Mouse (Mus musculus) intestine, postnatal 0 days (tissue): ENCODE results near the gene Cox10. TPM values are rescaled to one million over a fixed set of nuclear protein-coding genes. Genes with fewer than 3 reads are reported as not detected.
A peak's percentile ranks its signal among the peaks of the same experiment; 100 is the strongest.

Source experiments
- ATAC-seq: fragments of 200-750 bp; cut with Nextera tagmentation; 2 replicates; pipeline ENCODE4 v1.8.0; 2017; ENCODE audit warnings: mild to moderate bottlenecking, moderate TSS enrichment, moderate library complexity
- H3K27ac ChIP-seq: fragments of 300-500 bp; sonication (generic); 2 replicates; pipeline ENCODE4 v1.5.1; 2014; ENCODE audit warnings: mild to moderate bottlenecking, low read depth, low read length, moderate library complexity
- H3K27me3 ChIP-seq: fragments of 300-500 bp; sonication (generic); replicated peaks from 2 replicates; pipeline ENCODE4 v1.6.1; 2014; ENCODE audit warnings: low read length, mixed read lengths; ENCODE audit not compliant: control insufficient read depth, insufficient read depth
- H3K36me3 ChIP-seq: fragments of 300-500 bp; sonication (generic); 2 replicates; pipeline ENCODE4 v1.6.1; 2014; ENCODE audit warnings: mild to moderate bottlenecking, moderate library complexity; ENCODE audit not compliant: control insufficient read depth, insufficient read depth
- H3K4me1 ChIP-seq: fragments of 300-500 bp; sonication (generic); replicated peaks from 2 replicates; pipeline ENCODE4 v1.6.1; 2014; ENCODE audit warnings: antibody characterized with exemption, low read length, mixed read lengths; ENCODE audit not compliant: control insufficient read depth, insufficient read depth
- H3K4me2 ChIP-seq: fragments of 300-500 bp; sonication (generic); replicated peaks from 2 replicates; pipeline ENCODE4 v1.6.1; 2014; ENCODE audit warnings: low read depth, mild to moderate bottlenecking, moderate library complexity
- H3K4me3 ChIP-seq: fragments of 300-500 bp; sonication (generic); 2 replicates; pipeline ENCODE4 v1.5.1; 2014; ENCODE audit warnings: low read depth, low read length
- H3K9ac ChIP-seq: fragments of 300-500 bp; sonication (generic); 2 replicates; pipeline ENCODE4 v1.6.1; 2014; ENCODE audit warnings: mild to moderate bottlenecking, low read depth, low read length
- H3K9me3 ChIP-seq: fragments of 300-500 bp; sonication (generic); 2 replicates; pipeline ENCODE4 v1.6.1; 2016; ENCODE audit warnings: mixed run types; ENCODE audit not compliant: control insufficient read depth
- CTCF ChIP-seq: sonication (generic); IDR thresholded peaks from 2 replicates; pipeline ENCODE4 v1.5.1; 2016; ENCODE audit warnings: low read depth, mild to moderate bottlenecking, control low read depth, antibody characterized with exemption, moderate library complexity
- WGBS: fragments of 180-500 bp; shearing (Covaris S2); extraction: QIAGEN DNeasy Blood & Tissue Kit; methylation state at CpG from one replicate; pipeline ENCODE4 v1.1.7; 2014; 5-methylcytosine and 5-hydroxymethylcytosine counted together
- polyA plus RNA-seq: library from polyadenylated mRNA; unstranded; fragments of >200 nt; fragmentation: Nextera tagmentation; extraction: Ambion mirVana; gene quantifications from 2 replicates; pipeline ENCODE4 v1.2.1, GENCODE M21; 2015

Gene Cox10
- polyA plus RNA-seq, 1 experiment from 2014 or later: 21.4 TPM

GRCm38 (mm10) chr11:63922091-63922621, 157.1 kb downstream of the Cox10 start, which contains the start of gene Hs3st3b1:
Gene Hs3st3b1, minus strand, starts transcription at chr11:63922290.
- Histone ChIP-seq H3K4me1 (peaks cover 5% of the 10 kb centered on the region; the same call in 1 of the 2 replicates), H3K27ac (no peak within 1 kb of the TSS; the same call in 1 of the 2 replicates), H3K4me2 (peak within 1 kb of the TSS; percentile 84), H3K9ac (peak within 1 kb of the TSS; percentile 64), H3K4me3 (peak within 1 kb of the TSS; percentile 58), H3K36me3 (no peaks in the 10 kb centered on the region), H3K9me3 (no peaks in the 10 kb centered on the region), H3K27me3 (peaks cover 69% of the 10 kb centered on the region)
- peak; percentile 92 for ATAC-seq
- TF ChIP-seq CTCF: no peak
- WGBS: under 1% methylated on average over 43 of the region's 43 CpGs

- WGBS: under 1% methylated on average over 78 of the region's 80 CpGs
Observed at GRCm38 (mm10) chr11:63921044-63921951, 158.0 kb downstream of the Cox10 start.

GRCm38 (mm10) chr11:63920531-63920930, 158.7 kb downstream of the Cox10 start:
- ATAC-seq: peak; percentile 61; the same call in 1 of the 2 replicates
- H3K4me3 ChIP-seq: peak overlapping the region; percentile 58
- H3K9ac ChIP-seq: 0 out of 2 replicates have a peak overlapping the region, but pooled peaks have one; percentile 37
- peak; percentile 95 for TF ChIP-seq CTCF
- under 1% methylated on average over 24 of the region's 33 CpGs for WGBS
- H3K9me3 ChIP-seq: no peaks in the 10 kb centered on the region
- H3K4me2 ChIP-seq: peak overlapping the region; percentile 84
- H3K27me3 ChIP-seq: peaks cover 62% of the 10 kb centered on the region
- H3K4me1 ChIP-seq: peaks cover 5% of the 10 kb centered on the region; the same call in 1 of the 2 replicates
- H3K27ac ChIP-seq: no peak overlapping the region
- no peaks in the 10 kb centered on the region for H3K36me3 ChIP-seq

More at GRCm38 (mm10) chr11:63921044-63921951, 158.0 kb downstream of the Cox10 start:
- H3K27me3 ChIP-seq: peaks cover 69% of the 10 kb centered on the region
- H3K9ac ChIP-seq: peak overlapping the region; percentile 64
- peak overlapping the region; percentile 58 for H3K4me3 ChIP-seq
- ATAC-seq: no peak
- TF ChIP-seq CTCF: no peak
- peak overlapping the region; percentile 84 for H3K4me2 ChIP-seq
- no peaks in the 10 kb centered on the region for H3K36me3 ChIP-seq
- no peak overlapping the region for H3K27ac ChIP-seq
- H3K9me3 ChIP-seq: no peaks in the 10 kb centered on the region
- peaks cover 5% of the 10 kb centered on the region; the same call in 1 of the 2 replicates for H3K4me1 ChIP-seq

- no peak for ATAC-seq
- H3K27ac ChIP-seq: no peak overlapping the region
- H3K4me2 ChIP-seq: peak overlapping the region; percentile 84
- H3K9ac ChIP-seq: peak overlapping the region; percentile 37
- TF ChIP-seq CTCF: no peak
- peaks cover 3% of the 10 kb centered on the region; the same call in 1 of the 2 replicates for H3K4me1 ChIP-seq
- no peaks in the 10 kb centered on the region for H3K9me3 ChIP-seq
- peak overlapping the region; percentile 58 for H3K4me3 ChIP-seq
- peaks cover 51% of the 10 kb centered on the region for H3K27me3 ChIP-seq
- H3K36me3 ChIP-seq: no peaks in the 10 kb centered on the region
- WGBS: 12% methylated on average over 52 of the region's 52 CpGs
Observed at GRCm38 (mm10) chr11:63919211-63920098, 159.8 kb downstream of the Cox10 start.

- Histone ChIP-seq H3K27ac (no peak overlapping the region), H3K4me2 (peak overlapping the region; percentile 84), H3K27me3 (peaks cover 45% of the 10 kb centered on the region), H3K9ac (peak overlapping the region; percentile 37), H3K36me3 (no peaks in the 10 kb centered on the region), H3K4me1 (peaks cover 3% of the 10 kb centered on the region; the same call in 1 of the 2 replicates), H3K4me3 (peak overlapping the region; percentile 58), H3K9me3 (no peaks in the 10 kb centered on the region)
- no peak for ATAC-seq
- 28% methylated on average over 17 of the region's 17 CpGs for WGBS
- TF ChIP-seq CTCF: no peak
Observed at GRCm38 (mm10) chr11:63918321-63919105, 160.8 kb downstream of the Cox10 start.
